Mouse (Mus musculus) CH12.LX (cell line): Measurements from ENCODE around the gene Npy.

ENCODE experiments used
- CHD2 ChIP-seq: IDR thresholded peaks from 2 replicates; pipeline ENCODE4 v1.6.1; 2011; ENCODE audit warnings: low read length, improper control_type of control experiment
- CTCF ChIP-seq, 2 experiments: IDR thresholded peaks in 1 of 2; conservative IDR thresholded peaks in 1 of 2; 2 replicates each; pipeline ENCODE4 v1.5.1; 2011 to 2012; ENCODE audit warnings: low read depth in 2 of 2, low read length in 2 of 2, improper control_type of control experiment in 1 of 2, inconsistent platforms in 1 of 2, mild to moderate bottlenecking in 1 of 2, moderate library complexity in 1 of 2
- E2F4 ChIP-seq: IDR thresholded peaks from 2 replicates; pipeline ENCODE4 v1.6.1; 2011; ENCODE audit warnings: low read depth, low read length, improper control_type of control experiment; ENCODE audit not compliant: insufficient replicate concordance
- EP300 ChIP-seq: IDR thresholded peaks from 2 replicates; pipeline ENCODE4 v1.6.1; 2011; ENCODE audit warnings: low read length, improper control_type of control experiment
- JUN ChIP-seq: IDR thresholded peaks from 2 replicates; pipeline ENCODE4 v1.6.1; 2011; ENCODE audit warnings: low read depth, mild to moderate bottlenecking, low read length, improper control_type of control experiment, moderate library complexity; ENCODE audit not compliant: insufficient read depth
- KAT2A ChIP-seq: IDR thresholded peaks from 2 replicates; pipeline ENCODE4 v1.6.1; 2012; ENCODE audit warnings: low read length, improper control_type of control experiment, inconsistent platforms; ENCODE audit not compliant: insufficient replicate concordance
- MXI1 ChIP-seq: IDR thresholded peaks from 2 replicates; pipeline ENCODE4 v1.6.1; 2011; ENCODE audit warnings: mild to moderate bottlenecking, low read depth, low read length, improper control_type of control experiment
- NELFE ChIP-seq: IDR thresholded peaks from 2 replicates; pipeline ENCODE4 v1.6.1; 2011; ENCODE audit warnings: low read depth, low read length, improper control_type of control experiment
- NRF1 ChIP-seq: IDR thresholded peaks from 2 replicates; pipeline ENCODE4 v1.6.1; 2014; ENCODE audit warnings: low read depth, mild to moderate bottlenecking, inconsistent platforms, low read length, improper control_type of control experiment, moderate library complexity
- POLR2A ChIP-seq: IDR thresholded peaks from 2 replicates; pipeline ENCODE4 v1.6.1; 2011; ENCODE audit warnings: low read depth, mild to moderate bottlenecking, improper control_type of control experiment, low read length
- POLR2AphosphoS2 ChIP-seq: IDR thresholded peaks from 2 replicates; pipeline ENCODE4 v1.6.1; 2011; ENCODE audit warnings: low read depth, low read length, improper control_type of control experiment
- RAD21 ChIP-seq: IDR thresholded peaks from 2 replicates; pipeline ENCODE4 v1.6.1; 2011; ENCODE audit warnings: low read depth, mild to moderate bottlenecking, low read length, improper control_type of control experiment, moderate library complexity
- SMC3 ChIP-seq: IDR thresholded peaks from 2 replicates; pipeline ENCODE4 v1.6.1; 2011; ENCODE audit warnings: low read depth, low read length, improper control_type of control experiment
- USF1 ChIP-seq: IDR thresholded peaks from 2 replicates; pipeline ENCODE4 v1.6.1; 2014; ENCODE audit warnings: low read depth, mild to moderate bottlenecking, inconsistent platforms, low read length, improper control_type of control experiment

- no peak for TF ChIP-seq POLR2AphosphoS2
- TF ChIP-seq NRF1: no peak
- no peak for TF ChIP-seq CTCF (conservative IDR thresholded peaks at IDR 0.05 in 1 of 2, IDR thresholded peaks at IDR 0.05 in 1 of 2; ENCODE audit: low read depth in 2 of 2, low read length in 2 of 2)
- TF ChIP-seq SMC3: no peak
- TF ChIP-seq POLR2A: no peak
- no peak for TF ChIP-seq KAT2A
- no peak for TF ChIP-seq JUN
- no peak for TF ChIP-seq EP300
- TF ChIP-seq E2F4: no peak
- no peak for TF ChIP-seq NELFE
- TF ChIP-seq RAD21: no peak
- TF ChIP-seq MXI1: no peak
- TF ChIP-seq CHD2: no peak
- TF ChIP-seq USF1: no peak
Observed at GRCm38 (mm10) chr6:49823371-49823770, 861 bp downstream of the Npy start.
